Mouse (Mus musculus) monocyte, adult 5-6 weeks (primary cell): ENCODE results near the gene Arntl2. TPM values are rescaled to one million over a fixed set of nuclear protein-coding genes. Genes with fewer than 3 reads are reported as not detected.

Experiments
- ATAC-seq: fragments of 153-309, 156-312 bp; replicated peaks from 2 replicates; pipeline ENCODE4 v1.8.0; 2017; ENCODE audit warnings: mild to moderate bottlenecking; ENCODE audit not compliant: low TSS enrichment, insufficient number of reproducible peaks, severe bottlenecking, poor library complexity, low FRiP score
- total RNA-seq: library from RNA; stranded (forward); fragments of 200-1000, 200-491, 200-594 nt; gene quantifications from 3 replicates; pipeline ENCODE4 v1.2.3, GENCODE M21; 2017

Gene Arntl2
- total RNA-seq, 1 experiment from 2014 or later, result 1.4 TPM

DNA sequence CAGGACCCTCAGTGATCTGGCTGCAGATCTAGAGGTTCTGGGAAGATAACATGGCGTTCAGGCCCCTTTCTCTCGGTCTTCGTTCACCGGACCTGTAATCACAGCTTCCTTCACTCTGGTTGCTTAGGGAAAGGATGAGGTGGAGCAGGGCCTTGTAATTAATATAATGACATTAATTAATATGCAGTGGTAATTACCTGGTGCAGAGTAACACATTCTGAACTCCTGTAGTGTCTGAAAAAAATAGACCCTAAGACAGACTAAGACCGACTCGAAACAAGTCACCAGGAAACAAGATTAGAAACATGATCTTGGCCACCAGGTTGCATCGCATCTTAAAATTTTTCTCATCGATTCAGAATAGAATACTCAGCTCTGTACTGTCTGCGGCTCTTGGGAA, 84.0 kb downstream of the Arntl2 start:
- ATAC-seq, result no peak

GRCm38 (mm10) chr6:146880296-146880695, 84.4 kb downstream of the Arntl2 start:
- no peak for ATAC-seq

DNA sequence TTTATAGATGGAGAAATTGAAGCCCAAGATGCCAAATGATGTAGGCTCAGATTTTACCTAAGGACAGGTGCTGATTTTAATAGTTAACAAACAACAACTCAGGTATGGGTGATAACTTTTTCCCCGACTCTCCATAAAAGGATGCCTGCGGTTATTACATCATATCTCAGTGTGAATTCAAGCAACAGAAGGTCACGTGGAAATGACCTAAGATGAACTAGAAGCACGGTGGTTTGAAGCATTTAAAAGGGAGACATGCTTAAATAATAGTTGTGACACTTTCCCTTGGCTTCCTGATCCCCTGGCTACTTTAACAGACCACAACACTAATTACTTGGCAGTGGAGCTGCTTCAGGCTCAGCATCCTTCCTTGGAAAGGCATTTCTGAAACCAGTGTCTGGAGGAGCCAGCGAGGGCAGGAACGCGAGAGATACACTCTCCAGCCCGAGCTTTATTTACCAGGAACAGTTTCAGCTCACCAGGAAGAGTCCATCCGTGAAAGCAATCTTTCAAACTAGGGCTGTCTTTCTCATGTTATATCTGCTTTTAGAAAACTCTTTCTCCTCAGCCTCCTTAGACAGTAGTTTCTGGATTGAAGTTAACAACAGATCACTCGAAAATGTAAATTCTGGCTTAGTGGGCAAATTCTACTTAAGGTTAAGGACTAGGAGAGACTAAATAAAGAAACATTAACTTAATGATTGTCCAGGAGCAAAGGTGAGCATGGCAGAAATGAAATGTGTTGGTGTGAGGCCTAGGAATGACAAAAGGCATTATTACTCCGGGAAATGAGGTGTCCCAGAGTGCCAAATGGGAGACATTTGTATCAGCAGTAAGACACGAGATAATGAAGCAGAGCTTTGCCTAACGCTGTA, 86.3 kb downstream of the Arntl2 start:
- no peak for ATAC-seq

Other genes starting within 250 kb of the Arntl2 start
- gene Fgfr1op2, start 218.9 kb upstream of the Arntl2 start, total RNA-seq, result 234 to 259 TPM (median 240 TPM) in 3 replicates
- gene Ints13, start 218.2 kb upstream of the Arntl2 start, total RNA-seq, result 76.1 to 116 TPM (median 113 TPM) in 3 replicates
- 67.9 to 97.9 TPM (median 85.9 TPM) in 3 replicates for gene Med21, start 153.5 kb upstream of the Arntl2 start, total RNA-seq
- 20.2 to 24.6 TPM (median 21.3 TPM) in 3 replicates for gene Tm7sf3, start 153.2 kb upstream of the Arntl2 start, total RNA-seq
- 11.4 to 19.1 TPM (median 18.1 TPM) in 3 replicates for gene Stk38l, start 71.1 kb upstream of the Arntl2 start, total RNA-seq
- not detected in 3 replicates for gene Smco2, start 54.0 kb downstream of the Arntl2 start, total RNA-seq
- 13.7 to 26.2 TPM (median 22.5 TPM) in 3 replicates for gene Ppfibp1, start 92.4 kb downstream of the Arntl2 start, total RNA-seq
- gene 1700034J05Rik, start 158.4 kb downstream of the Arntl2 start, total RNA-seq, result 1.2 TPM in 1 of 3 replicates, not detected in the others
- 0.39 to 1.5 TPM (median 0.48 TPM) in 3 replicates for gene Rep15, start 236.5 kb downstream of the Arntl2 start, total RNA-seq
- gene Mrps35, start 246.7 kb downstream of the Arntl2 start, total RNA-seq, result 52.8 to 89.4 TPM (median 63.5 TPM) in 3 replicates